Mouse (Mus musculus) cerebellum, adult 18-20 months (tissue): Measurements from ENCODE around the gene Gm11127.
"Not testable (repeated sequence)": the region's sequence is repeated elsewhere in the genome, so short reads cannot be mapped to it uniquely, and the experiment has no call there.

ENCODE experiments used
- DNase-seq, 2 experiments: peaks; one replicate each; pipeline ENCODE4 v3.0.0; 2021

The Gm11127 gene

GRCm38 (mm10) chr17:36058362-36058761 lies at the start of gene Gm11127:
Gene Gm11127 (minus strand): TSS chr17:36058371.
- DNase-seq = not testable (repeated sequence)

GRCm38 (mm10) chr17:36102091-36102490 lies 43.9 kb upstream of the Gm11127 start:
- peak in 1 of 2 experiments; percentile 9 for DNase-seq

- not testable (repeated sequence) for DNase-seq
These were observed 41.4 kb upstream of the Gm11127 start for GRCm38 (mm10) chr17:36099603-36100002.

- no peak for DNase-seq
These were observed 35.8 kb upstream of the Gm11127 start for GRCm38 (mm10) chr17:36093936-36094335.

- not testable (repeated sequence) for DNase-seq
These were observed 34.3 kb upstream of the Gm11127 start for GRCm38 (mm10) chr17:36092520-36092919.

- not testable (repeated sequence) for DNase-seq
These were observed 33.8 kb upstream of the Gm11127 start for GRCm38 (mm10) chr17:36091933-36092332.

GRCm38 (mm10) chr17:36085976-36086375 lies 27.8 kb upstream of the Gm11127 start:
- not testable (repeated sequence) for DNase-seq

- DNase-seq = peak in 1 of 2 experiments; percentile 3
These were observed 25.8 kb upstream of the Gm11127 start for GRCm38 (mm10) chr17:36083870-36084451.

- DNase-seq = peak; percentile 4 to 15
These were observed 25.2 kb upstream of the Gm11127 start for GRCm38 (mm10) chr17:36083266-36083869.

GRCm38 (mm10) chr17:36082519-36083232 lies 24.5 kb upstream of the Gm11127 start:
- peak in 1 of 2 experiments; percentile 3 for DNase-seq

- DNase-seq = not testable (repeated sequence)
These were observed 23.7 kb upstream of the Gm11127 start for GRCm38 (mm10) chr17:36081901-36082300.

GRCm38 (mm10) chr17:36060829-36061228 lies 2.7 kb upstream of the Gm11127 start:
- DNase-seq = peak; percentile 74 to 76

- DNase-seq = not testable (repeated sequence)
These were observed 244 bp downstream of the Gm11127 start for GRCm38 (mm10) chr17:36057927-36058326.

- DNase-seq = no peak
These were observed 14.9 kb downstream of the Gm11127 start for GRCm38 (mm10) chr17:36043286-36043685.

GRCm38 (mm10) chr17:36042610-36043169 lies 15.5 kb downstream of the Gm11127 start, which contains the start of the genes H2-T22 and Gm6034:
Gene H2-T22 (minus strand): TSS chr17:36042747.
Gene Gm6034 (plus strand): TSS chr17:36042961.
- peak; percentile 65 to 71 for DNase-seq

- peak; percentile 16 to 35 for DNase-seq
These were observed 16.1 kb downstream of the Gm11127 start for GRCm38 (mm10) chr17:36042055-36042454.

- DNase-seq = not testable (repeated sequence)
These were observed 17.6 kb downstream of the Gm11127 start for GRCm38 (mm10) chr17:36040604-36041003.

GRCm38 (mm10) chr17:36036126-36036525 lies 22.0 kb downstream of the Gm11127 start:
- DNase-seq = not testable (repeated sequence)

GRCm38 (mm10) chr17:36035010-36035638 lies 23.0 kb downstream of the Gm11127 start:
- peak; percentile 63 to 69 for DNase-seq

- DNase-seq = not testable (repeated sequence)
These were observed 23.6 kb downstream of the Gm11127 start for GRCm38 (mm10) chr17:36034524-36034923.

GRCm38 (mm10) chr17:36032351-36032875 lies 25.8 kb downstream of the Gm11127 start, which contains the start of gene H2-T23:
Gene H2-T23 (minus strand): TSS chr17:36032855.
- DNase-seq = peak in 1 of 2 experiments; percentile 25
